Mouse (Mus musculus) lung, embryonic 15.5 days (tissue): Measurements from ENCODE around the gene Hoga1. TPM values are rescaled to one million over a fixed set of nuclear protein-coding genes. Genes with fewer than 3 reads are reported as not detected.

Source experiments
- ATAC-seq: fragments of 200-750 bp; cut with Nextera tagmentation; 2 replicates; pipeline ENCODE4 v1.8.0; 2017; ENCODE audit warnings: moderate number of reproducible peaks, borderline replicate concordance; ENCODE audit not compliant: low FRiP score, low TSS enrichment; ENCODE audit errors: extremely low read depth
- H3K27ac ChIP-seq: fragments of 300-500 bp; sonication (generic); 2 replicates; pipeline ENCODE4 v1.5.1; 2015; ENCODE audit warnings: moderate library complexity, mild to moderate bottlenecking, inconsistent platforms
- H3K27me3 ChIP-seq: fragments of 300-500 bp; sonication (generic); 2 replicates; pipeline ENCODE4 v1.6.1; 2015; ENCODE audit warnings: inconsistent platforms
- H3K36me3 ChIP-seq: fragments of 300-500 bp; sonication (generic); 2 replicates; pipeline ENCODE4 v1.6.1; 2015; ENCODE audit warnings: inconsistent platforms
- H3K4me1 ChIP-seq: fragments of 300-500 bp; sonication (generic); 2 replicates; pipeline ENCODE4 v1.6.1; 2015; ENCODE audit warnings: inconsistent platforms
- H3K4me2 ChIP-seq: fragments of 300-500 bp; sonication (generic); 2 replicates; pipeline ENCODE4 v1.6.1; 2015; ENCODE audit warnings: inconsistent platforms, mild to moderate bottlenecking, moderate library complexity
- H3K4me3 ChIP-seq: fragments of 300-500 bp; sonication (generic); 2 replicates; pipeline ENCODE4 v1.5.1; 2015; ENCODE audit warnings: mild to moderate bottlenecking, inconsistent platforms
- H3K9ac ChIP-seq: fragments of 300-500 bp; sonication (generic); 2 replicates; pipeline ENCODE4 v1.6.1; 2015; ENCODE audit warnings: inconsistent platforms
- H3K9me3 ChIP-seq: fragments of 300-500 bp; sonication (generic); 2 replicates; pipeline ENCODE4 v1.6.1; 2016; ENCODE audit warnings: inconsistent platforms
- WGBS: fragments of 180-500 bp; shearing (Covaris S2); methylation state at CpG from one replicate; pipeline ENCODE4 v1.1.7; 2015; 5-methylcytosine and 5-hydroxymethylcytosine counted together
- polyA plus RNA-seq: library from polyadenylated mRNA; unstranded; fragments of >200 nt; fragmentation: Nextera tagmentation; extraction: Ambion mirVana; gene quantifications from 2 replicates; pipeline ENCODE4 v1.2.1, GENCODE M21; 2015

Gene Hoga1
- polyA plus RNA-seq, 1 experiment from 2014 or later, result 1.5 TPM

- H3K9ac ChIP-seq, result no peak overlapping the region
- ATAC-seq, result no peak
- peaks cover 12% of the 10 kb centered on the region for H3K4me1 ChIP-seq
- WGBS, result 69% methylated on average over 5 of the region's 5 CpGs
- H3K9me3 ChIP-seq, result no peaks in the 10 kb centered on the region
- H3K27ac ChIP-seq, result no peak overlapping the region
- no peaks in the 10 kb centered on the region for H3K27me3 ChIP-seq
- H3K4me3 ChIP-seq, result no peak overlapping the region
- H3K36me3 ChIP-seq, result no peaks in the 10 kb centered on the region; the same call in none of the 2 replicates
- no peak overlapping the region for H3K4me2 ChIP-seq
These were observed 14.3 kb upstream of the Hoga1 start for GRCm38 (mm10) chr19:42031112-42031511.

GRCm38 (mm10) chr19:42033611-42034010, 11.8 kb upstream of the Hoga1 start:
- WGBS, result 82% methylated on average over 14 of the region's 14 CpGs
- H3K4me1 ChIP-seq, result peaks cover 12% of the 10 kb centered on the region
- H3K9me3 ChIP-seq, result no peaks in the 10 kb centered on the region
- no peak overlapping the region for H3K9ac ChIP-seq
- no peak overlapping the region for H3K4me3 ChIP-seq
- H3K27ac ChIP-seq, result no peak overlapping the region
- no peaks in the 10 kb centered on the region; the same call in none of the 2 replicates for H3K36me3 ChIP-seq
- no peak for ATAC-seq
- H3K27me3 ChIP-seq, result no peaks in the 10 kb centered on the region
- H3K4me2 ChIP-seq, result no peak overlapping the region

- Histone ChIP-seq H3K4me2 (no peak overlapping the region), H3K27ac (no peak overlapping the region), H3K9ac (no peak overlapping the region), H3K27me3 (no peaks in the 10 kb centered on the region), H3K9me3 (no peaks in the 10 kb centered on the region), H3K4me1 (peaks cover 12% of the 10 kb centered on the region), H3K4me3 (no peak overlapping the region), H3K36me3 (no peaks in the 10 kb centered on the region; the same call in none of the 2 replicates)
- 0 out of 2 replicates have a peak, but pooled peaks have one; percentile 5 for ATAC-seq
- 54% methylated on average over 9 of the region's 9 CpGs for WGBS
These were observed 11.1 kb upstream of the Hoga1 start for GRCm38 (mm10) chr19:42034146-42034775.

- Histone ChIP-seq H3K4me1 (peaks cover 12% of the 10 kb centered on the region), H3K4me2 (no peak overlapping the region), H3K9ac (no peak overlapping the region), H3K27ac (no peak overlapping the region), H3K4me3 (no peak overlapping the region), H3K36me3 (no peaks in the 10 kb centered on the region; the same call in none of the 2 replicates), H3K9me3 (no peaks in the 10 kb centered on the region), H3K27me3 (peaks cover 2% of the 10 kb centered on the region; the same call in 1 of the 2 replicates)
- 55% methylated on average over 11 of the region's 11 CpGs for WGBS
- no peak for ATAC-seq
These were observed 10.4 kb upstream of the Hoga1 start for GRCm38 (mm10) chr19:42034881-42035455.

GRCm38 (mm10) chr19:42035456-42036248, 9.8 kb upstream of the Hoga1 start, which contains the start of gene Ankrd2:
Gene Ankrd2 (plus strand): TSS chr19:42036000.
- Histone ChIP-seq H3K4me3 (no peak within 1 kb of the TSS), H3K27me3 (peaks cover 5% of the 10 kb centered on the region; the same call in 1 of the 2 replicates), H3K4me2 (no peak within 1 kb of the TSS), H3K9me3 (no peaks in the 10 kb centered on the region), H3K9ac (no peak within 1 kb of the TSS), H3K4me1 (peaks cover 12% of the 10 kb centered on the region), H3K36me3 (no peaks in the 10 kb centered on the region; the same call in none of the 2 replicates), H3K27ac (no peak within 1 kb of the TSS)
- ATAC-seq, result peak; percentile 80
- WGBS, result 67% methylated on average over 19 of the region's 19 CpGs

- H3K27me3 ChIP-seq, result peaks cover 5% of the 10 kb centered on the region; the same call in 1 of the 2 replicates
- H3K27ac ChIP-seq, result no peak overlapping the region
- H3K9ac ChIP-seq, result no peak overlapping the region
- WGBS, result 60% methylated on average over 3 of the region's 3 CpGs
- no peak overlapping the region for H3K4me2 ChIP-seq
- H3K4me3 ChIP-seq, result no peak overlapping the region
- H3K9me3 ChIP-seq, result no peaks in the 10 kb centered on the region
- ATAC-seq, result no peak
- H3K4me1 ChIP-seq, result peaks cover 12% of the 10 kb centered on the region
- H3K36me3 ChIP-seq, result no peaks in the 10 kb centered on the region; the same call in none of the 2 replicates
These were observed 9.1 kb upstream of the Hoga1 start for GRCm38 (mm10) chr19:42036357-42036756.

- Histone ChIP-seq H3K9ac (no peak overlapping the region), H3K4me3 (no peak overlapping the region), H3K4me1 (peaks cover 12% of the 10 kb centered on the region), H3K9me3 (no peaks in the 10 kb centered on the region), H3K27ac (no peak overlapping the region), H3K27me3 (peaks cover 5% of the 10 kb centered on the region; the same call in 1 of the 2 replicates), H3K4me2 (no peak overlapping the region), H3K36me3 (no peaks in the 10 kb centered on the region; the same call in none of the 2 replicates)
- no peak for ATAC-seq
- 57% methylated on average over 11 of the region's 11 CpGs for WGBS
These were observed 8.2 kb upstream of the Hoga1 start for GRCm38 (mm10) chr19:42037167-42037702.

GRCm38 (mm10) chr19:42038310-42038709, 7.1 kb upstream of the Hoga1 start:
- Histone ChIP-seq H3K9ac (no peak overlapping the region), H3K36me3 (no peaks in the 10 kb centered on the region; the same call in none of the 2 replicates), H3K9me3 (no peaks in the 10 kb centered on the region), H3K4me1 (peaks cover 12% of the 10 kb centered on the region), H3K27me3 (peaks cover 5% of the 10 kb centered on the region; the same call in 1 of the 2 replicates), H3K27ac (no peak overlapping the region), H3K4me3 (no peak overlapping the region), H3K4me2 (no peak overlapping the region)
- ATAC-seq, result no peak
- WGBS, result 90% methylated on average over 12 of the region's 12 CpGs

GRCm38 (mm10) chr19:42043988-42044387, 1.4 kb upstream of the Hoga1 start:
- Histone ChIP-seq H3K4me3 (no peak overlapping the region), H3K9ac (no peak overlapping the region), H3K36me3 (no peaks in the 10 kb centered on the region), H3K27me3 (peaks cover 5% of the 10 kb centered on the region; the same call in 1 of the 2 replicates), H3K27ac (no peak overlapping the region), H3K4me2 (no peak overlapping the region), H3K9me3 (no peaks in the 10 kb centered on the region), H3K4me1 (peaks cover 7% of the 10 kb centered on the region)
- no peak for ATAC-seq
- 94% methylated on average over 6 of the region's 6 CpGs for WGBS

- H3K36me3 ChIP-seq, result no peaks in the 10 kb centered on the region
- H3K4me2 ChIP-seq, result no peak overlapping the region
- H3K27me3 ChIP-seq, result no peaks in the 10 kb centered on the region
- H3K4me3 ChIP-seq, result no peak overlapping the region
- 79% methylated on average over 1 of the region's 1 CpGs for WGBS
- peaks cover 11% of the 10 kb centered on the region for H3K4me1 ChIP-seq
- no peak for ATAC-seq
- no peak overlapping the region for H3K27ac ChIP-seq
- no peaks in the 10 kb centered on the region for H3K9me3 ChIP-seq
- H3K9ac ChIP-seq, result no peak overlapping the region
These were observed 4.8 kb downstream of the Hoga1 start for GRCm38 (mm10) chr19:42050251-42050650.

- H3K4me3 ChIP-seq, result no peak overlapping the region
- H3K27me3 ChIP-seq, result no peaks in the 10 kb centered on the region
- no peaks in the 10 kb centered on the region for H3K36me3 ChIP-seq
- H3K4me1 ChIP-seq, result 0 out of 2 replicates have a peak, but pooled peaks cover 4% of the 10 kb centered on the region
- no peak for ATAC-seq
- no peak overlapping the region for H3K4me2 ChIP-seq
- no peak overlapping the region for H3K27ac ChIP-seq
- H3K9me3 ChIP-seq, result no peaks in the 10 kb centered on the region
- 92% methylated on average over 3 of the region's 3 CpGs for WGBS
- no peak overlapping the region for H3K9ac ChIP-seq
These were observed 5.9 kb downstream of the Hoga1 start for GRCm38 (mm10) chr19:42051351-42051750.
